Mouse (Mus musculus) adrenal gland, adult (tissue): ENCODE results near the gene Senp3.
A peak's percentile ranks its signal among the peaks of the same experiment; 100 is the strongest.

Experiments
- DNase-seq, 2 experiments: peaks; one replicate each; pipeline ENCODE4 v3.0.0; 2022 to 2023; ENCODE audit warnings: low spot score in 1 of 2; ENCODE audit not compliant: inconsistent age in 2 of 2

Gene Senp3

DNA sequence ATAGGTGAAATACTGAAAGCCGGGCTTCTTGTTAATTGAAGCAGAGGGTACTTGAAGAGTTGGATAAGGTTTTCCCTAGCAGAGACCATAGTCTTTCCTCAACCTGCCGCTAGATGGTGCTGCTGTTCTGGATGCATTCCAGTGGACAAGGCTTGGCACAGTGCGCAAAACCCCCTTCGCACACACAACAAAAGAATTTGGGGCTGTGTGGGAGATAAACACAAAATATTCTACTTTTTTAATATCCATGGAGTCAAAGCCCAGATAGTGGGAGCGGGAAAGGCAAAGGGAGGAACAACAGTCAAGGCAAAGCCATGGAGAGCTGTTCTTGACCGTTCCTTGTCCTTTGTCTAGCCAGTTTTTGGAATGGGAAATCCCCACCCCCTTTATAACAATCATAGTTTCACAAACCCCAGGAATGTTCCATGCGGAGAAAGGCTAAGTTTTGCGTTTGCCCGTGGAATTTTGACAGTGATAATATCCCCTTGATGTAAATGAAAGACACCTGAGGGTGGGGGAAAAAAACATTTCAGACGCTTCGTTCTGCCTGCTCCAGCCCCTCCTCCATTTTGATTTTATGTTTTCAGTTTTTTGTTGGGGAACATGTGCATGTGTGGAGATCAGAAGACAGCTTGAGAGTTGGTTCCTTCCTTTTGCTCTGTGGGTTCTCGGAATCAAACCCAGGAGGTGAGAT lies 1.1 kb upstream of the Senp3 start:
- peak; percentile 89 to 97 for DNase-seq

- peak in 1 of 2 experiments; percentile 46 for DNase-seq
Observed at GRCm38 (mm10) chr11:69682209-69682839, 440 bp upstream of the Senp3 start.

GRCm38 (mm10) chr11:69680136-69680855 lies 1.6 kb downstream of the Senp3 start:
- peak in 1 of 2 experiments; percentile 51 for DNase-seq

DNA sequence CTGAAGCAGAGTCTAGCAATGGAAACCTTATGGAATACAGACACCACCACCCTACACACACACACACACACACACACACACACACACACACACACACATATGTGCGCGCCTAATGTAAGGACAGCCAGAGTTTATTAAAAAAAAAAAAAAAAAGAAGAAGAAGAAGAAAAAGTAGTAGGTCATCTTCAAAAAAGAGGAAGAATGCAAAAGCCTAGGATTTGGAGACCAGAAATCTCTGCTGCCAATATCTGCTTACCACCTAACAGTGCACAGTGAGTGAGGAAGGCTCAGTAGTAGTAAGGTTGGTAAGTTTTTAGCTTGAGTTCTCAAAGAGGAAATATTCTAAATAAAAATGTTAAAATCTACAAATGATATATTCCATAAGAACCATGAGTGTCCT lies 2.7 kb downstream of the Senp3 start:
- no peak for DNase-seq

GRCm38 (mm10) chr11:69672211-69672706 lies 9.6 kb downstream of the Senp3 start, which contains the start of gene Eif4a1:
Gene Eif4a1 (minus strand): TSS chr11:69672423.
- peak; percentile 100 for DNase-seq

GRCm38 (mm10) chr11:69671726-69672124 lies 10.2 kb downstream of the Senp3 start:
- no peak for DNase-seq

DNA sequence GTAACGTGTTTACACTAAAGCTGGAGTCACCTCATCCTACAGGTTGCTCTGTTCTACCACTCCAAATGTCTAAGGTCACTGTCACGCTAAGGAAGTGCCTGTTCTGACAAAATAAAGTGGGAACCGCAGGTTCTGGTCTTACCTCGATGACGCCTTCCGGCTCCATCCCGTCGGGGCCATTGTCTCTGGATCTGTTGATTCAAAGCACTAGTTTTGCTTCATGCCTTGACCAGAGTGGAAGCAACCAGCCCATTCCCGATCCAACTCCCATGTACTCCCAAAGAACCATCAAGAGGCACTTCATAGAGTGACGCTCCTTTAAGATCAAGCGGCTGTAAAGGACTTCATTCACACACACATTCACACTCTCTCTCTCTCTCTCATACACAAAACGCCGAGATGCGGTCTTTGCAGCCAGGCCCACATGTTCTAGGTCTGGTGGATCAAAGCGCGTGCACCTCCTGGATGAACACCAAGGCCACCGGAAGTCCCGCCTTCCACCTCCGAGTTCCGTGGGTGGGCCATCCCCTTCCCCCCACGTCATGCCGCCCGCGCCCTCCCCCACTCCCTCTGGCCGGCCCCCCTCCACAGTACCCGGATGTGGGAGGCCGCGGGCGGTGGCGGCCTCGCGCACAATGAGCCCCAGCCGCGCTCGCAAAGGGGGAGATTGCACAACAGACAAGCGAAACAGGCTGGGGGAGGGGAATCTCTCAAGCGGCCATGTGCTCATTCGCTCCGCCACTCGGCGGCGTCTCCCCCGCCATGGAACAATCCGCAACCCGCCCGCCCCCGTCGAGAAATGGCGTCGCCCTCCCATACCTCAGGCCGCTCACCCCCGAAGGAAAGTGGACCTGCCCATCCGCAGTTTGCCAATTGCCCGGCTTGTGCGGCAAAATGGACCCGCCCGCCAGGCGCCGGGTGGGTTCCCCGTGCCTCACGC lies 10.8 kb downstream of the Senp3 start:
- peak; percentile 96 to 99 for DNase-seq

DNA sequence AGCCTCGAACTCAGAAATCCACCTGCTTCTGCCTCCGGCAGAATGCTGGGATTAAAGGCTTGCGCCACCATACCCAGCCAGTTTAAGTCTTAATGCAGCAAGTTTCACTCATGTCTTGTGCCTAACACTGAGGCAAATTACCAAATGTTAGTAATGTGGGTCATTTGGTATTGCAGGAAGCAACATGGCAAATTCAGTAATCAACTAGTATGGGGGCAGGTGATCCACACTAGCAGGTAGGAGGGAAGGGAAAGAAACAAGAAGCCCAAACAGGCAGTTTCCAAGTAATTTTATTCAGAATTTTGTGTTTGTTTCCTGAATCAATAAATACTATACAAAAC lies 15.2 kb downstream of the Senp3 start:
- DNase-seq, result no peak

DNA sequence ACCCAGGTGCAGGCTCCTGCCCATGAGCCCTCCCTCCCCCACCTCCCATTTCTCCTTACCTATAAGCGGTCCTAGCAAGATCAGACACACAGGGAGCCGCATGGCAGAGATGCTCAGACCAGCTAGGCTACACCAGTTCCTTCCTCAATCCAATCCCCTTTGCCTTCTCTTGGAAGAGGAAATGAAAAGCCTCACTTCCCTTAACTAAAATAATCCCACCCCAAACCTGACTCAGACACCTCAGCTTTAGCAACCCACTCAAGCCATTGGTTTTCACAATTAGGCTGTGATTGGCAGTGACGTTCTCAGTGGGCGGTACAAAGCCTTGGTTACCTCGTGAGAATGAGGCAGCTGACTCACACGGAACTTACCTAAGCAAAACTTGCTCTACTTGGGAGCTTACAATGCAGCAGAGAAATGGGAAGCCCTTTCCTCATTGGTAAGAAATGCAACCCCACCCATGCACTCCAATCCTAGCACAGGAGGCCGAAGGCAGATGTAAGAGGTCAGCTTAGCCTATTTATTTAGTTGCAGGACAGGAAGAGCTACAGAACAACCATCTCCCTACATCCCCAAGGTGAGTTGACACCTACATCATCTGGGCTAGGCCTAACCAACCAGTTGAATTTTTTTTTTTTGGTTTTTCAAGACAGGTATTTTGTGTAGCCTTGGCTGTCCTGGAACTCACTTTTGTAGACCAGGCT lies 15.8 kb downstream of the Senp3 start, which contains the start of gene Cd68:
Cd68 (minus strand) TSS at position 193 of the 704 bp plus-strand sequence.
- DNase-seq, result peak; percentile 55 to 80

DNA sequence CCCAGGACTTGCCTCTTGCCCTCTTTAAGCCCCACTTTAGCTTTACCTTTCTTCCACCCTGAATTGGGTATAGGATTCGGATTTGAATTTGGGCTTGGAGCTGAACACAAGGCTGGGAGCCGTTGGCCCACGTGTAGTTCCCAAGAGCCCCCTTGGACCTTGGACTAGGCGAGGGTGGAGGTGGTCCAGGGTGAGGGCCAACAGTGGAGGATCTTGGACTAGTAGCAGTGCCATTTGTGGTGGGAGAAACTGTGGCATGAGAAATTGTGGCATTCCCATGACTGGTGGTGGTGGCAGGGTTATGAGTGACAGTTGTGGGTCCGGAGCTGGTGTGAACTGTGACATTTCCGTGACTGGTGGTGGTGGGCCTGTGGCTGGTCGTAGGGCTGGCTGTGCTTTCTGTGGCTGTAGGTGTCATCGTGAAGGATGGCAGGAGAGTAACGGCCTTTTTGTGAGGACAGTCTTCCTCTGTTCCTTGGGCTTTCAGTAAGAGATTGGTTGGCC lies 16.4 kb downstream of the Senp3 start:
- DNase-seq, result peak in 1 of 2 experiments; percentile 66

GRCm38 (mm10) chr11:69664841-69665240 lies 17.0 kb downstream of the Senp3 start:
- peak in 1 of 2 experiments; percentile 70 for DNase-seq

- peak; percentile 77 to 88 for DNase-seq
Observed at GRCm38 (mm10) chr11:69663795-69664194, 18.1 kb downstream of the Senp3 start.

GRCm38 (mm10) chr11:69662967-69663671 lies 18.8 kb downstream of the Senp3 start:
- DNase-seq, result peak in 1 of 2 experiments; percentile 52

DNA sequence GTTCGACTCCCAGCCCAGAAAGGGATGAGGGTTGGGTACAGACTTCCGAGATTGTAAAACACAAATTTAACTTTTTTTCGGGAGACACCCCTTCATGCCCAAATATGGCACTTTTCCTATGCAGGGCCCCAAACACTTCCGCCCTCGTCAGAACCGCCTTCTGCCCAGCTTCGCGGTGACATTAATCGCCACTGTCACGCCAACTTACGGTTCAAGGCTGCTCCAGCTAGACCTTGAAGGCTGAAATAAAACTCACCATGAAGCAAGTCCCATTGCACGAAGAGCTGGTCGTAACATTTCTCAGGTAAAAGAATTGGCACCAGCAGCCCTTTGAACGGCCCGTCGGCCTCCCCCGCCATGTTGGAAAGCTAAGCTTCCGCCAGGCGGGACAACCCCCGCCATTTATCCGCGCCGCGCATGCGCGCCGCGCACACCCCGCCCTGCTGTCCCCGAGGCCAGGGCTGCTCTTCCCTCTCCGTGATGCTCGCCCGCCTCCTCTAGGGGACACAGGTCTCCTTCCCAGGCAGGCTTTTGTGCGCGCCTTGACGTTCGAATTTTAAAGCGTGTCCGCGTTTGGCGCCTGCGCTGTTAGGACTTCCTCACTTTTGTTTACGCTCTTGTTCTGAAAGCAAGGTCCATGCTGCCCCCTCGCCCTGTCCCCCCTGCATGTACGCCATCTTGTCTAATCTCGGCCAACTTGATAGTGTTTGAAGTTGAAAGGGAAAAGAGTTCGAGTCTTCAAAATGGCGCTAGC lies 19.5 kb downstream of the Senp3 start, which contains the start of gene Mpdu1:
Mpdu1 (minus strand) TSS at position 430 of the 754 bp plus-strand sequence.
- peak; percentile 97 to 98 for DNase-seq

DNA sequence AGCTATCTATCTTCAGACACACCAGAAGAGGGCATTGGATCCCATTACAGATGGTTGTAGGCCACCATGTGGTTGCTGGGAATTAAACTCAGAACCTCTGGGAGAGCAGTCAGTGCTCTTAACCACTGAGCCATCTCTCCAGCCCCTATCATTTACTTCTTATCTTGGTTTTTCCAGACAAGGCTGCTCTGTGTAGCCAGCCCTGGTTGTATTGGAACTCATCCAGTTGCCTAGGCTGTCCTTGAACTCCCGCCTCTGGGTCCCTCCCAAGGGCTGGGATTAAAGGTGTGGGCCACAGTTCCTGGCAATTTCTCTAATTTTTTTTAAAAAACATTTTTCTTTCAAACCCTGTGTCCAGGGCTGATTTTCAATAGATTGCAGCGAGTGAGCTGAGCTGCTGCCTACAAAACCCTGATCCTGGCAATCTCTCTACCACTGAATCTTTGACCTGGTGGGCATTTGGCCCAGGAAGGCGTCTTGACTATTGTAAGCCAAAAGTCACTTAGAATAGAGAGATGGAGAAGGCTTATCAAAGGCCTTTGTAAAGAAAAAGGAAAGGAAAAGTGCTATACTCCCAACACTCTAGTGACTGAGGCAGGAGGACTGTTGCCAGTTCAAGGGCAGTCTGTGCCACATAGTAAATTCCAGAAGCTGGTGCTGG lies 20.5 kb downstream of the Senp3 start:
- peak; percentile 80 to 92 for DNase-seq

DNA sequence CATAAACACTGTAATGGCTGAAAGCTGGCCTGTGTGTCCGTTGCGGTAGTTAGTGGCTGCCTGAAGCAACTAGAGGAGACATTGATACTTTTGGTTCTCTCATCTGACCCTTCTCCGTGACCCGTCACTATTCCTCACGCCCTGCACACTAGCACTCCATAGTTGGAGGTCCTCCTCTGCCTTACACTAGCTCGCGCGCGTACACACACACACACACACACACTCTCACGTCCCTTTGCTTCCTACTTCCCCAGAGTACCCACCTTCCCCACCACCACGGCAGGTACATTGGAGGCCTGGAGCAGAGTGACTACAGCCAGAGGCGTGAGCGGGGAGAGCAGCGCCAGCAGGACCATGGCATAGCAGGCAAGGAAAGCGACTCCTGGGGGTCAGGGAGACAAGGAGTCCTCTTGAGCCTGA lies 24.4 kb downstream of the Senp3 start:
- DNase-seq, result no peak

- DNase-seq, result peak in 1 of 2 experiments; percentile 80
Observed at GRCm38 (mm10) chr11:69656617-69657461, 25.0 kb downstream of the Senp3 start.
